Mouse (Mus musculus): ENCODE measurements around the gene D630045J12Rik. TPM values are rescaled to one million over a fixed set of nuclear protein-coding genes. Genes with fewer than 3 reads are reported as not detected.

D630045J12Rik gene
- total RNA-seq, 1 experiment = 4.1 TPM

DNA sequence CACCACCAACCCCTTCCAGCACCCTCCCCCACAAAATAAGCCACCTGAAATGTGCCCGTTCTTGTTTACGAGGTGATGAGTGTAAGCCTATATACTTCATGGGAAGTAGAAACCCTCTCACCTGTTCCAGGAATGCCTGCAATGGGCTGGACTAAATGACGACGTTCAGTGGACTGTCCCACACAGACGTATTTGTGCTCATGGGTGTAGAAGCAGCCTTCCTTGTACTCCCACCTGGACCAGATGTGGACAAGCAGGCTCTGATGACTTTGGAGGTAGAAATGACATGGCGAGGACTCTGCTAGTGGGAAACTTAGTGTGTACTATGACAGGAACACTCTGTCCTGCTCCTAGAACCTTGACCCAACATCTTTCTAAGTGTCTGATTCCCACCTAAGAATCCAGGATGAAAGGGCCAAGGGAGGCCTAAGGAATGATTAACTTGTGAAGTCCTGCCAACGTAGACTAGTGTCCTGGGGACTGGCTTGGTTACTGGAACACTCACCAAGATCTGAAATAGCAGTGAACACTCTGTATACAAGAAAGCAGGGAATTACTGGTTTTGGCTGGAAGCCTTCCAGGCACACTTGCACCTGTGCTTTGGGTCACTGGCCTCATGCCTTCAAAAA is 129.5 kb downstream of the D630045J12Rik start, which contains the start of gene Atp6v0a4:
Gene Atp6v0a4 (minus strand): TSS at position 380 of the 629 bp plus-strand sequence.
- Histone ChIP-seq H3K4me3 (ENCODE audit: insufficient read depth in 1 of 2, low read depth in 1 of 2, low read length in 2 of 2, poor library complexity in 1 of 2, severe bottlenecking in 1 of 2) (no peak within 1 kb of the TSS), H3K9ac (ENCODE audit: insufficient read depth, low read depth, low read length, poor library complexity, severe bottlenecking) (no peak within 1 kb of the TSS), H3K9me3 (ENCODE audit: control insufficient read depth, insufficient read depth, low read depth, low read length) (no peaks in the 10 kb centered on the region), H3K27ac (ENCODE audit: insufficient read depth, low read depth, low read length, poor library complexity, severe bottlenecking) (no peak within 1 kb of the TSS), H3K36me3 (ENCODE audit: control insufficient read depth, insufficient read depth, low read length, poor library complexity, severe bottlenecking) (0 out of 2 replicates have a peak, but pooled peaks cover 2% of the 10 kb centered on the region), H3K4me1 (ENCODE audit: control insufficient read depth in 2 of 2, insufficient read depth in 2 of 2, low read length in 2 of 2, poor library complexity in 1 of 2) (no peaks in the 10 kb centered on the region)
- in situ Hi-C loops (cut with MboI; ENCODE audit: low sequenced_read_pairs in 2 of 2, unreplicated experiment in 2 of 2) = no loop called here
- DNase-seq (ENCODE audit: low read depth, low spot score) = no peak
- TF ChIP-seq ZNF384 (IDR thresholded peaks at IDR 0.05; ENCODE audit: low read depth, low read length) = no peak
- TF ChIP-seq ZC3H11A (IDR thresholded peaks at IDR 0.05; ENCODE audit: borderline replicate concordance, low read depth, low read length) = no peak
- no peak for TF ChIP-seq HCFC1 (IDR thresholded peaks at IDR 0.05; ENCODE audit: borderline replicate concordance, insufficient read depth, low read length)
- TF ChIP-seq MAFK (IDR thresholded peaks at IDR 0.05; ENCODE audit: insufficient read depth, low read depth, low read length) = no peak
- no peak for TF ChIP-seq CHD2 (IDR thresholded peaks at IDR 0.05; ENCODE audit: low read depth, low read length)

DNA sequence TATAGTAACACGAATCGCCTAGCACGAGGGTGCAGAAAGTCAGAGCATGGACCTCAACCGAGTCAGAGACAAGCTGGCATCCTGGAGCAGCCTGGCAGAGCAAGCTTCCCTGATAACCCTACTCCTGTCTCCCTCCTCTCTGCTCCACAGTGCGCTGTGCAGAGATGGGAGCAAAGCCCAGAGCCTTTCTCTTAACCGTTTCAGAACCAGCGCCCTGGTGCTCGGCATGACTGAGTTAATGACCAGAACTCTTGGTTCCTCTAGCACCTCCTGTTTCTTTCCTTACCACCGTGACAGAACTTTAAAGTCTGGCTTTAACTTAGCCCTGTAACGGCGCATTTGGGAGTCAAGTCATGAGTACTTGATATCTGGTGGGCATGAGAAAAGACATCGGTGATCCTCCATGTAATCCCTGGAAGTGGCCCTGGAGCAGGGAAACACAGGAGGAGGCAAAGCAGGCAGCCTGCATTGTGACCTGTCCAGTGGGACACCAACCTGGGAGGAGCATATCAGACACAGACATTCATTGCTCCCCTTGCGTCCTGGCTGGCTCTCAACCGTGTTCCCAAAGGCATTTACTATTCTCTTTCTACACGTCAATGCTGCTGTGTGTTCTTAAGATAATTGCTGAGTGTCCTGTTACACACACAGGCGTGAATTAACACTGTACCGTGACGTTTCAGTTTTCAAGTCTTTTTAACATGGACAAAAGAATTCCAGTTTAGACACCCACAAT is 130.2 kb downstream of the D630045J12Rik start:
- Histone ChIP-seq H3K4me1 (ENCODE audit: control insufficient read depth in 2 of 2, insufficient read depth in 2 of 2, low read length in 2 of 2, poor library complexity in 1 of 2) (no peaks in the 10 kb centered on the region), H3K9ac (ENCODE audit: insufficient read depth, low read depth, low read length, poor library complexity, severe bottlenecking) (no peak overlapping the region), H3K36me3 (ENCODE audit: control insufficient read depth, insufficient read depth, low read length, poor library complexity, severe bottlenecking) (0 out of 2 replicates have a peak, but pooled peaks cover 2% of the 10 kb centered on the region), H3K27ac (ENCODE audit: insufficient read depth, low read depth, low read length, poor library complexity, severe bottlenecking) (no peak overlapping the region), H3K9me3 (ENCODE audit: control insufficient read depth, insufficient read depth, low read depth, low read length) (no peaks in the 10 kb centered on the region), H3K4me3 (ENCODE audit: insufficient read depth in 1 of 2, low read depth in 1 of 2, low read length in 2 of 2, poor library complexity in 1 of 2, severe bottlenecking in 1 of 2) (no peak overlapping the region)
- TF ChIP-seq ZC3H11A (IDR thresholded peaks at IDR 0.05; ENCODE audit: borderline replicate concordance, low read depth, low read length) = no peak
- TF ChIP-seq MAFK (IDR thresholded peaks at IDR 0.05; ENCODE audit: insufficient read depth, low read depth, low read length) = no peak
- no peak for TF ChIP-seq ZNF384 (IDR thresholded peaks at IDR 0.05; ENCODE audit: low read depth, low read length)
- no peak for TF ChIP-seq CHD2 (IDR thresholded peaks at IDR 0.05; ENCODE audit: low read depth, low read length)
- no peak for TF ChIP-seq HCFC1 (IDR thresholded peaks at IDR 0.05; ENCODE audit: borderline replicate concordance, insufficient read depth, low read length)
- DNase-seq (ENCODE audit: low read depth, low spot score) = no peak
- in situ Hi-C loops (cut with MboI; ENCODE audit: low sequenced_read_pairs in 2 of 2, unreplicated experiment in 2 of 2) = no loop called here

DNA sequence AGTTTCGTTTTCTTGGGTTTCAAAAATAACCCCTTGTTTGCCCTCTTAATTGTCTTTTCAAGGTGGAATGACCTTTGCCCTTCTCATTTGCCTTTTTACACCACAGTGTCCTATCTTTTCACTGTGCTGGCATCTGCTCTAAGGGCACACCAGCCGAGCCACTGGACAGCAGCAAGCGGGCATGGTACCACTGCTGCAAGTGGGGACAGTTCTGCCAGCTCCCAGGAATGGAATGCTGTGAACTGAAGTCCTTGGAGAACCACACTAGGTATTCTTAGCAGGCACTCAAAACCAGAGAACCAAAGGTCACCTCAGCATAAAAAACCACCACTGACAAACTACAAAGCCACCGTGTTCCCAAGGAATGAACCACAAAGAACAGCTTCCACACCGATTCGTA is 131.0 kb downstream of the D630045J12Rik start:
- in situ Hi-C loops (cut with MboI; ENCODE audit: low sequenced_read_pairs in 2 of 2, unreplicated experiment in 2 of 2) = no loop called here
- DNase-seq (ENCODE audit: low read depth, low spot score) = no peak
- TF ChIP-seq ZNF384 (IDR thresholded peaks at IDR 0.05; ENCODE audit: low read depth, low read length) = no peak
- no peak for TF ChIP-seq ZC3H11A (IDR thresholded peaks at IDR 0.05; ENCODE audit: borderline replicate concordance, low read depth, low read length)
- no peak for TF ChIP-seq MAFK (IDR thresholded peaks at IDR 0.05; ENCODE audit: insufficient read depth, low read depth, low read length)
- no peak for TF ChIP-seq CHD2 (IDR thresholded peaks at IDR 0.05; ENCODE audit: low read depth, low read length)
- TF ChIP-seq HCFC1 (IDR thresholded peaks at IDR 0.05; ENCODE audit: borderline replicate concordance, insufficient read depth, low read length) = no peak
- Histone ChIP-seq H3K27ac (ENCODE audit: insufficient read depth, low read depth, low read length, poor library complexity, severe bottlenecking) (no peak overlapping the region), H3K4me1 (ENCODE audit: control insufficient read depth in 2 of 2, insufficient read depth in 2 of 2, low read length in 2 of 2, poor library complexity in 1 of 2) (no peaks in the 10 kb centered on the region), H3K4me3 (ENCODE audit: insufficient read depth in 1 of 2, low read depth in 1 of 2, low read length in 2 of 2, poor library complexity in 1 of 2, severe bottlenecking in 1 of 2) (no peak overlapping the region), H3K9ac (ENCODE audit: insufficient read depth, low read depth, low read length, poor library complexity, severe bottlenecking) (no peak overlapping the region), H3K9me3 (ENCODE audit: control insufficient read depth, insufficient read depth, low read depth, low read length) (no peaks in the 10 kb centered on the region), H3K36me3 (ENCODE audit: control insufficient read depth, insufficient read depth, low read length, poor library complexity, severe bottlenecking) (0 out of 2 replicates have a peak, but pooled peaks cover under 1% of the 10 kb centered on the region)

DNA sequence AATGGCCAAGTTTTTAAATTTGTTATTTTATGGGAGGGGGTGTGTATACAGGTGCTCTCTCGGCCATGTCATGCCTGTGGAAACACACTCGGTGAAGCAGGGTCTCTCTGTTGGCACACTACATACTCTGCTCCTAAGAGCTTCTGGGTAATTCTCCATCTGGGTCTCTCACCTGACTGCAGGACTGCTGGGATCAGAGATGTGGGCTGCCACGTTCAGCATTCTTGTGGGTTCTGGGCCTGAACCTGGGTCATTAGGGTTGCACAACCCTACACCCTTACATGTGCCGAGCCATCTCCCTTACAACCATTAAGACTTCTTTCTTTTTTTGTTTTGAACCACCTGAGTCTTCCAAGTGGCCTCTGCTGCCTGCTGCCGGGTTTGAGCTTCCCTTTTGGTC is 132.0 kb downstream of the D630045J12Rik start:
- Histone ChIP-seq H3K9ac (ENCODE audit: insufficient read depth, low read depth, low read length, poor library complexity, severe bottlenecking) (no peak overlapping the region), H3K9me3 (ENCODE audit: control insufficient read depth, insufficient read depth, low read depth, low read length) (no peaks in the 10 kb centered on the region), H3K36me3 (ENCODE audit: control insufficient read depth, insufficient read depth, low read length, poor library complexity, severe bottlenecking) (no peaks in the 10 kb centered on the region), H3K27ac (ENCODE audit: insufficient read depth, low read depth, low read length, poor library complexity, severe bottlenecking) (no peak overlapping the region), H3K4me3 (ENCODE audit: insufficient read depth in 1 of 2, low read depth in 1 of 2, low read length in 2 of 2, poor library complexity in 1 of 2, severe bottlenecking in 1 of 2) (no peak overlapping the region), H3K4me1 (ENCODE audit: control insufficient read depth in 2 of 2, insufficient read depth in 2 of 2, low read length in 2 of 2, poor library complexity in 1 of 2) (no peaks in the 10 kb centered on the region)
- in situ Hi-C loops (cut with MboI; ENCODE audit: low sequenced_read_pairs in 2 of 2, unreplicated experiment in 2 of 2) = no loop called here
- DNase-seq (ENCODE audit: low read depth, low spot score) = no peak
- TF ChIP-seq ZC3H11A (IDR thresholded peaks at IDR 0.05; ENCODE audit: borderline replicate concordance, low read depth, low read length) = no peak
- TF ChIP-seq CHD2 (IDR thresholded peaks at IDR 0.05; ENCODE audit: low read depth, low read length) = no peak
- no peak for TF ChIP-seq HCFC1 (IDR thresholded peaks at IDR 0.05; ENCODE audit: borderline replicate concordance, insufficient read depth, low read length)
- TF ChIP-seq ZNF384 (IDR thresholded peaks at IDR 0.05; ENCODE audit: low read depth, low read length) = no peak

Measured in ES-E14 (cell line).